Mouse (Mus musculus) E14TG2a.4 (cell line): ENCODE results near the gene Fbxl8.
"Not testable (repeated sequence)": the region's sequence is repeated elsewhere in the genome, so short reads cannot be mapped to it uniquely, and the experiment has no call there.

ENCODE experiments used
- H3K27me3 ChIP-seq: 2 replicates; pipeline ENCODE4 v1.6.1; 2014; ENCODE audit warnings: low read length, control low read depth; ENCODE audit not compliant: insufficient read depth
- H3K36me3 ChIP-seq: 2 replicates; pipeline ENCODE4 v1.6.1; 2014; ENCODE audit warnings: low read length, control low read depth; ENCODE audit not compliant: insufficient read depth
- H3K4me1 ChIP-seq: replicated peaks from 2 replicates; pipeline ENCODE4 v1.6.1; 2014; ENCODE audit warnings: low read depth, low read length, control low read depth
- H3K4me3 ChIP-seq: replicated peaks from 2 replicates; pipeline ENCODE4 v1.5.1; 2014; ENCODE audit warnings: mild to moderate bottlenecking, low read length
- H3K9me3 ChIP-seq: 2 replicates; pipeline ENCODE4 v1.6.1; 2014; ENCODE audit warnings: low read length, control low read depth
- CTCF ChIP-seq: conservative IDR thresholded peaks from 2 replicates; pipeline ENCODE4 v1.5.1; 2014; ENCODE audit warnings: low read length
- NANOG ChIP-seq: IDR thresholded peaks from 2 replicates; pipeline ENCODE4 v1.6.1; 2014; ENCODE audit warnings: borderline replicate concordance, low read length, mixed read lengths
- POU5F1 ChIP-seq: IDR thresholded peaks from 2 replicates; pipeline ENCODE4 v1.6.1; 2014; ENCODE audit warnings: low read length, borderline replicate concordance

Fbxl8 gene

GRCm38 (mm10) chr8:105264024-105264982 is at the start of gene Fbxl8, which contains the start of gene Tradd:
Gene Fbxl8 (plus strand): TSS chr8:105264648.
Gene Tradd (minus strand): TSS chr8:105264609.
- 0 out of 2 replicates have a peak, but pooled peaks cover 3% of the 10 kb centered on the region for H3K9me3 ChIP-seq
- H3K36me3 ChIP-seq = no peaks in the 10 kb centered on the region
- TF ChIP-seq CTCF (0 out of 2 replicates have a peak, but pooled peaks have one; percentile 15), NANOG (no peak), POU5F1 (no peak)
- peaks cover 80% of the 10 kb centered on the region for H3K4me1 ChIP-seq
- peak within 1 kb of the TSS; percentile 81 for H3K4me3 ChIP-seq
- peaks cover 92% of the 10 kb centered on the region for H3K27me3 ChIP-seq

- Histone ChIP-seq H3K36me3 (0 out of 2 replicates have a peak, but pooled peaks cover 5% of the 10 kb centered on the region), H3K4me3 (no peak overlapping the region), H3K9me3 (no peaks in the 10 kb centered on the region), H3K27me3 (no peaks in the 10 kb centered on the region), H3K4me1 (peaks cover 7% of the 10 kb centered on the region)
- peak; percentile 58 for TF ChIP-seq CTCF
- no peak for TF ChIP-seq POU5F1
Observed at GRCm38 (mm10) chr8:105217926-105218522, 46.4 kb upstream of the Fbxl8 start.

GRCm38 (mm10) chr8:105223850-105224249 is 40.6 kb upstream of the Fbxl8 start:
- Histone ChIP-seq H3K4me1 (peaks cover 53% of the 10 kb centered on the region), H3K27me3 (no peaks in the 10 kb centered on the region), H3K9me3 (no peaks in the 10 kb centered on the region), H3K4me3 (peak overlapping the region; percentile 98), H3K36me3 (peaks cover 11% of the 10 kb centered on the region; the same call in 1 of the 2 replicates)
- no peak for TF ChIP-seq CTCF

DNA sequence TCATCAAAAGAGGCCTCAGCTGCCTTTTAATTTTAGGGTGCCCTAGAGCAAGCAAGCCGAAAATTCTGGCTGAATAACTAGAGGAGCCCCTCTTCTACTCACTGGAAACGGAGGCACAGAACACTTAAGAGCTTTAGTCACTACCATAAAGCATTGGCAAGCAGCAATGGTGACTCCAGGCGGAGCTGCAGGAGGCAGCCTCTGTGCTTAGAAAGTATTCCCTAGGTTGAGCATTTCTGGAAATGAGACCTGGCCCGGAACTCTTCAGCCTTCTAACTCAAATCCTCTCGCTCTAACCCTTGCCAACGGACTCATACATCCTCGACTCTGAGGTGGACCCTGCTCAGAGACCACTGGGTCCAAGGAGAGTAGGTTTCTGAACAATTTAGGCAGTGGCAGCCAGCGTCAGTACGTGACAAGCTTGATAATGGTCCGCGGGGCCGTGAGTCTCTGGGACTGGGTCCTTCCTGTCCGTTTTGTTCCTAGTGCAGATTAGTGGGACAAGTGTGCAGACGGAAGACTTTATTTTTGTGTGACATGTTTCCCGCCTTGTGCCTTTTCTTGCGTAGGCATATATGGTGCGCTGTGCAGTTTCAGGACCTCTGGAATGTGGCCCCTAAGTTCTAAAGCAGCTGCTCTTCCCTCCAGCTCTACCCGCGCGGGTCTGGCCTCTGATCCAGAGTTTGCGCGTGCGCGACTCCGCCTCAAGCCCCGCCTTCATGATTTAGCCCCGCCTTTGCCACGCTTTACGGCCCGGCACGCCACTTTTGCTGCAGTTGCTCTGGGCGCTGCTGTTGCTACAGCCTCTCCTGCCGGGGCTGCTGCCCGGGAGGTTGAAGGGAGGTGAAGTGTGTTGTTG is 39.8 kb upstream of the Fbxl8 start, which contains the start of gene D230025D16Rik:
D230025D16Rik (plus strand) TSS at position 733 of the 859 bp plus-strand sequence.
- peak within 1 kb of the TSS; percentile 98 for H3K4me3 ChIP-seq
- TF ChIP-seq POU5F1 = no peak
- no peak for TF ChIP-seq NANOG
- no peak for TF ChIP-seq CTCF
- H3K27me3 ChIP-seq = no peaks in the 10 kb centered on the region

DNA sequence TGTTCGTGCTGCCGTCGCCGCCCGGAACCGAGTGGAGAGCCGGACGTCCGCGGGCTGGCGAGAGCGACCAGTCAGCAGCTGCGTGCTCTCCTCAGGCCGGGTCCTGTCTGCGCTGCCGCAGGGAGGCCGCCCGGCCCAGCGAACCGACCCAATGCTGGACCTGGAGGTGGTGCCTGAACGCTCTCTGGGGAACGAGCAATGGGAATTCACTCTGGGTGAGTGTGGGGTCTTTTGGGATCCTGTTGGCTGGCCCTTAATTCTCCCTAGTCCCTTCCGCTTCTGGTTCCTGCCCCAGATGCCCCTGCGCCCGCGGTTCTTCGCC is 39.2 kb upstream of the Fbxl8 start:
- H3K27me3 ChIP-seq = no peaks in the 10 kb centered on the region
- H3K4me3 ChIP-seq = peak overlapping the region; percentile 98
- no peak for TF ChIP-seq CTCF
- TF ChIP-seq POU5F1 = no peak
- TF ChIP-seq NANOG = no peak
- H3K36me3 ChIP-seq = peaks cover 19% of the 10 kb centered on the region
- peaks cover 66% of the 10 kb centered on the region for H3K4me1 ChIP-seq
- no peaks in the 10 kb centered on the region for H3K9me3 ChIP-seq

More for the DNA sequence above, 39.8 kb upstream of the Fbxl8 start, which contains the start of gene D230025D16Rik:
- peaks cover 19% of the 10 kb centered on the region for H3K36me3 ChIP-seq
- no peaks in the 10 kb centered on the region for H3K9me3 ChIP-seq
- H3K4me1 ChIP-seq = peaks cover 60% of the 10 kb centered on the region

GRCm38 (mm10) chr8:105225917-105226316 is 38.5 kb upstream of the Fbxl8 start:
- H3K4me3 ChIP-seq = peak overlapping the region; percentile 98
- peaks cover 73% of the 10 kb centered on the region for H3K4me1 ChIP-seq
- no peaks in the 10 kb centered on the region for H3K9me3 ChIP-seq
- H3K27me3 ChIP-seq = no peaks in the 10 kb centered on the region
- no peak for TF ChIP-seq POU5F1
- TF ChIP-seq NANOG = no peak
- TF ChIP-seq CTCF = no peak
- peaks cover 19% of the 10 kb centered on the region for H3K36me3 ChIP-seq

GRCm38 (mm10) chr8:105231503-105232320 is 32.7 kb upstream of the Fbxl8 start:
- no peaks in the 10 kb centered on the region for H3K27me3 ChIP-seq

GRCm38 (mm10) chr8:105232321-105232693 is 32.1 kb upstream of the Fbxl8 start:
- not testable (repeated sequence) for H3K27me3 ChIP-seq, H3K9me3 ChIP-seq
- Histone ChIP-seq H3K4me3 (peak overlapping the region; percentile 5; the same call in 1 of the 2 replicates), H3K36me3 (peaks cover 53% of the 10 kb centered on the region), H3K4me1 (peaks cover 97% of the 10 kb centered on the region)

More at GRCm38 (mm10) chr8:105231503-105232320, 32.7 kb upstream of the Fbxl8 start:
- TF ChIP-seq NANOG (peak; percentile 14; the same call in 1 of the 2 replicates), POU5F1 (no peak)
- Histone ChIP-seq H3K4me3 (peak overlapping the region; percentile 46), H3K9me3 (no peaks in the 10 kb centered on the region), H3K36me3 (peaks cover 49% of the 10 kb centered on the region), H3K4me1 (peaks cover 97% of the 10 kb centered on the region)
